Mouse (Mus musculus) kidney, adult 2 months (tissue): ENCODE measurements around the gene Aspscr1.

Experiments
- CTCF ChIP-seq: fragments of 200-500 bp; conservative IDR thresholded peaks from 2 replicates; pipeline ENCODE4 v1.5.1; 2011; ENCODE audit warnings: low read depth, mild to moderate bottlenecking, control low read depth, low read length, moderate library complexity, mixed read lengths; ENCODE audit not compliant: insufficient read depth, insufficient read length
- POLR2A ChIP-seq: fragments of 200-500 bp; IDR thresholded peaks from one replicate; pipeline ENCODE4 v1.6.1; 2011; ENCODE audit warnings: low read depth, low read length, control low read depth

- TF ChIP-seq CTCF (peak; percentile 60), POLR2A (no peak)
These were observed 40.2 kb downstream of the Aspscr1 start for GRCm38 (mm10) chr11:120712771-120713568.
